ENCODE assay signal across 25 mouse cellular contexts in the genomic region with DNA sequence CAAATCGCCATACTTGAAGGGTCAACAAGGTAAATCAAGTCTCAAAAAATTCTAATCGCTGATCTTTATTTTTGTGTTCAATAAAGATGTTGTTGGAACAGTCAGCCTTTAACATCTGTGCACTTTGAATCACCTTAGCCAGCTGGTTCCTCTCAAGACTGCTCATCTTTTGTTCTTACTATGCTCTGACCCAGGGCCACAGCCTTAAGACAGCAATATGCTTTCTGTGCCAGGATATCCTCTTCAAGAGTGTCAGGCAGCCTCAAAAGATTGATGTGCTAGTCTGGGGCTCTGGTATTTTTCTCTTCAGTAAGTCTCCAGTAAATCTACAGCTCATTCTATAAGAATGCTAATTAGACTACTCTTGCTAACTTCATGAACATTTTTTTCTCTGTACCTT.
DNase-seq lines count a peak whose midpoint lies in the region; ATAC-seq and TF ChIP-seq lines count a peak whose summit lies in the region.
"Had no signal": no experiment of that assay in that cellular context is flagged by ENCODE, and none has a peak within 500 bp of the region (broad histone marks: within the 10 kb centered on the region; RNA-seq: fewer than 3 reads in every experiment).

No protein-coding gene starts in this region.

- peak; percentile 50 for DNase-seq in kidney, postnatal 0 days (ENCODE audit: low spot score)
- DNase-seq in kidney, adult 18-20 months: no peak
- DNase-seq in lung, embryonic 14.5 days: peak; percentile 64
- DNase-seq in lung, postnatal 4 days: no peak
- peak; percentile 28 for DNase-seq in embryo, embryonic 11 days
- DNase-seq: adrenal gland, adult 8-10 months; adrenal gland, postnatal 25 days; cerebellum, adult 11-12 months; cerebellum, adult 8-10 months; cerebellum, postnatal 10 days; cerebellum, postnatal 36 days; gastrocnemius, postnatal 10 days; gastrocnemius, postnatal 36 days; heart, adult 2 months; heart, postnatal 14 days; heart, postnatal 4 days had no signal

- H3K9ac ChIP-seq in kidney, postnatal 0 days (ENCODE audit: low read depth, low read length): no peak overlapping the region
- no peak overlapping the region for H3K9ac ChIP-seq in lung, embryonic 14.5 days
- H3K9ac ChIP-seq in midbrain, embryonic 16.5 days (ENCODE audit: low read depth, low read length): no peak overlapping the region
- H3K9ac ChIP-seq: forebrain, embryonic 13.5 days; heart, embryonic 13.5 days; hindbrain, embryonic 14.5 days had no signal

- H3K9me3 ChIP-seq in kidney, postnatal 0 days (replicated peaks; ENCODE audit: low read length): no peaks in the 10 kb centered on the region
- no peaks in the 10 kb centered on the region for H3K9me3 ChIP-seq in lung, embryonic 14.5 days (ENCODE audit: low read depth, low read length)
- no peaks in the 10 kb centered on the region for H3K9me3 ChIP-seq in midbrain, embryonic 16.5 days (replicated peaks; ENCODE audit: control insufficient read depth, low read length, poor library complexity, severe bottlenecking)
- H3K9me3 ChIP-seq: forebrain, embryonic 10.5 days; forebrain, embryonic 13.5 days; heart, embryonic 10.5 days; heart, embryonic 13.5 days had no signal

- H3K4me3 ChIP-seq in kidney, postnatal 0 days (replicated peaks; ENCODE audit: low read depth, low read length): no peak overlapping the region
- no peak overlapping the region for H3K4me3 ChIP-seq in lung, embryonic 14.5 days (ENCODE audit: low read depth, low read length)
- H3K4me3 ChIP-seq in midbrain, embryonic 16.5 days (ENCODE audit: low read depth, low read length): no peak overlapping the region
- H3K4me3 ChIP-seq: forebrain, embryonic 10.5 days; forebrain, embryonic 13.5 days; heart, adult 2 months; heart, embryonic 10.5 days; heart, embryonic 13.5 days had no signal

- H3K4me2 ChIP-seq in kidney, postnatal 0 days (ENCODE audit: low read length): no peak overlapping the region
- H3K4me2 ChIP-seq in lung, embryonic 14.5 days: no peak overlapping the region
- no peak overlapping the region for H3K4me2 ChIP-seq in midbrain, embryonic 16.5 days (ENCODE audit: low read length)
- H3K4me2 ChIP-seq: forebrain, embryonic 13.5 days; heart, embryonic 13.5 days; hindbrain, embryonic 14.5 days had no signal

- WGBS in kidney, postnatal 0 days: 47% methylated on average over 2 of the region's 2 CpGs
- WGBS in lung, embryonic 14.5 days: 55% methylated on average over 2 of the region's 2 CpGs
- WGBS in midbrain, embryonic 16.5 days: 85% methylated on average over 2 of the region's 2 CpGs

- no peak overlapping the region for H3K27ac ChIP-seq in kidney, postnatal 0 days
- H3K27ac ChIP-seq in lung, embryonic 14.5 days (ENCODE audit: low read depth): no peak overlapping the region
- H3K27ac ChIP-seq in midbrain, embryonic 16.5 days (ENCODE audit: low read length): no peak overlapping the region
- H3K27ac ChIP-seq: forebrain, embryonic 10.5 days; forebrain, embryonic 13.5 days; heart, adult 2 months; heart, embryonic 10.5 days; heart, embryonic 13.5 days; hindbrain, embryonic 14.5 days; hindbrain, postnatal 0 days had no signal

- ATAC-seq in kidney, postnatal 0 days (replicated peaks; ENCODE audit: low FRiP score, low read depth): no peak
- peak; percentile 60 for ATAC-seq in lung, embryonic 14.5 days (ENCODE audit: insufficient read depth)
- no peak for ATAC-seq in midbrain, embryonic 16.5 days
- ATAC-seq: activated CD4-positive, CD25-positive, alpha-beta regulatory T cell, adult 4 months; forebrain, embryonic 13.5 days; forebrain, embryonic 16.5 days; hindbrain, postnatal 0 days had no signal

- no peak for TF ChIP-seq CTCF in kidney, postnatal 0 days (IDR thresholded peaks at IDR 0.05; ENCODE audit: low read depth)
- no peak for TF ChIP-seq CTCF in lung, embryonic 14.5 days (IDR thresholded peaks at IDR 0.05; ENCODE audit: low read depth)

- no peaks in the 10 kb centered on the region for H3K27me3 ChIP-seq in kidney, postnatal 0 days (ENCODE audit: insufficient read depth, low read length)
- H3K27me3 ChIP-seq in lung, embryonic 14.5 days (ENCODE audit: insufficient read depth, low read length): no peaks in the 10 kb centered on the region
- no peaks in the 10 kb centered on the region for H3K27me3 ChIP-seq in midbrain, embryonic 16.5 days (ENCODE audit: control insufficient read depth, insufficient read depth, low read depth, low read length)
- H3K27me3 ChIP-seq: forebrain, embryonic 13.5 days; heart, embryonic 13.5 days had no signal

- no peaks in the 10 kb centered on the region for H3K4me1 ChIP-seq in kidney, postnatal 0 days (replicated peaks; ENCODE audit: insufficient read depth, low read length)
- H3K4me1 ChIP-seq in lung, embryonic 14.5 days (ENCODE audit: insufficient read depth): no peaks in the 10 kb centered on the region
- no peaks in the 10 kb centered on the region for H3K4me1 ChIP-seq in midbrain, embryonic 16.5 days (ENCODE audit: control insufficient read depth, insufficient read depth, low read length)
- H3K4me1 ChIP-seq: forebrain, embryonic 10.5 days; forebrain, embryonic 13.5 days; heart, embryonic 10.5 days; heart, embryonic 13.5 days had no signal

- H3K36me3 ChIP-seq in kidney, postnatal 0 days (ENCODE audit: insufficient read depth, low read length): no peaks in the 10 kb centered on the region
- H3K36me3 ChIP-seq in lung, embryonic 14.5 days (ENCODE audit: insufficient read depth): no peaks in the 10 kb centered on the region
- H3K36me3 ChIP-seq in midbrain, embryonic 16.5 days (ENCODE audit: control insufficient read depth, insufficient read depth, low read length): no peaks in the 10 kb centered on the region
- H3K36me3 ChIP-seq: forebrain, embryonic 10.5 days; heart, embryonic 10.5 days; heart, embryonic 13.5 days had no signal

Comparison
In these comparisons a context has a peak if more than half of its experiments do, and no peak if none do; other contexts are left out.
1. DNase-seq: peak in kidney, postnatal 0 days (single experiment), lung, embryonic 14.5 days (single experiment) and embryo, embryonic 11 days (single experiment); none in kidney, adult 18-20 months (single experiment) and lung, postnatal 4 days (0 of 2).